Mouse (Mus musculus) cerebellum, adult 18-20 months (tissue): ENCODE results near the gene Slco2a1.
A peak's percentile ranks its signal among the peaks of the same experiment; 100 is the strongest.

ENCODE experiments used
- DNase-seq, 2 experiments: peaks; one replicate each; pipeline ENCODE4 v3.0.0; 2021

The Slco2a1 gene

DNA sequence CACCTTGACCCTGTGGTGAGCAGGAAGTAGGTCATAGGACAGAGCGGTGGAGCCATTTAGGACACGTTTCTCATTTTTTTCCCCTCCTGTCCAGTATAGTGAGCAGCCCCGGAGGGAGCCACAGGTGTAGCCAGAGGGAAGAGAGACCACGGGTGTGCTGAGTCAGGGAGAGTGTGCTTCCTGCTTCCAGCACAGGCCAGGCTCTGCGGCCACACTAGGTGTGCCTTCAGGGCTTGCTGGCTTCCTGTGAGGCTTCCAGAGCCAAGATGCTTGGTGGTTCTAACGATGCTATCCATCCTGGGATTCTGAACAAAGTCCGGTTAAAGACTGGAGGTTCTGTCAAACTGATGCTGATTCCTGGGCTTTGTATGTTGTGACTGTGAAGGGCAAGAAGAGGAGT lies 133.0 kb downstream of the Slco2a1 start:
- DNase-seq: no peak

DNA sequence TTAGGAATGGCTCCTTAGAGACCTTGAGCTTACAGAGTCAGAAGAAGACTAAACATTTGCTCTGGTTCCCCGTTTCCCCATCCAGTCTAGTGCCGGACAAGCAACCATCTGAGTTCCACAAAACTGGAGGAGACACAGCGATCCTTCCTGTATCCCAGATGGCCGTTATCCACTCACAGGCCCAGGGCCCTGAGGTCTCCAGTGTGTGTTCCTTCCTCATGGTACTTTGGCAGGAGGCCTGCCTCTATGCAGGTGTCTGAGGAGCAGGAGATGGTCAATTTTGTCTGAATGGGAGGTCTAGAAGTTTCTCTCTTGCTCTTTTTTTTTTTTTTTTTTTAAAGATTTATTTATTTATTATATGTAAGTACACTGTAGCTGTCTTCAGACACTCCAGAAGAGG lies 136.2 kb downstream of the Slco2a1 start:
- DNase-seq: peak in 1 of 2 experiments; percentile 57

DNA sequence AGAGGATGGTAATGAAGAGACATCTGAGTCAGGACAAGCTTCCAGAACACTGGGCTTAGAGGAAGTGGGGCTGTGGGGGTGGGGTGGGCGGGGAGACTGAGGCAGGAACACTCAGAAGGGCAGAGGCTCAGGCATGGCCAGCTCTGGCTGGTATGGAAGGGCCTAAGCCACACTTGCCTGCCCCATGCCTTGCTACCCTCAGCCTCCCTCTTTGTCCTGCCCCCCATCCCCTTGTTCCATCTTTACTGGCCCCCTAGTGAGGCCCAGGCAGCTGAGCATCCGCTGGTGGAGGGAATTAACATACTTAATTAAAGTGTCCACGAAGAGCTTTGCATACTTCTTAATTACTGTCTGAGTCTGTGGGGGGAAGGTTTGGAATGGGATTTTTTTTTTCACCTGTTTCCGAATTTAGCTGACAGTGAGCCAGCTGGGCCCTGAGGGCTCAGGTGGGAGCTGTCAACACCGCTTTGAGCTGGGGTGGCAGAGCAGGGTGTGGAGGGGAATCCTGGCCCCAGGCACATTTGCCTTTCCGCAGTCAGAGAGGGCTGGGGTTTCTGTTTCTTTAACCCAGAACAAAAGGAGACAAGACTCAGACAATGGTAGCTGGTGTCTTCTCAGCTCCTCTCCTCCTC lies 145.1 kb downstream of the Slco2a1 start:
- no peak for DNase-seq

DNA sequence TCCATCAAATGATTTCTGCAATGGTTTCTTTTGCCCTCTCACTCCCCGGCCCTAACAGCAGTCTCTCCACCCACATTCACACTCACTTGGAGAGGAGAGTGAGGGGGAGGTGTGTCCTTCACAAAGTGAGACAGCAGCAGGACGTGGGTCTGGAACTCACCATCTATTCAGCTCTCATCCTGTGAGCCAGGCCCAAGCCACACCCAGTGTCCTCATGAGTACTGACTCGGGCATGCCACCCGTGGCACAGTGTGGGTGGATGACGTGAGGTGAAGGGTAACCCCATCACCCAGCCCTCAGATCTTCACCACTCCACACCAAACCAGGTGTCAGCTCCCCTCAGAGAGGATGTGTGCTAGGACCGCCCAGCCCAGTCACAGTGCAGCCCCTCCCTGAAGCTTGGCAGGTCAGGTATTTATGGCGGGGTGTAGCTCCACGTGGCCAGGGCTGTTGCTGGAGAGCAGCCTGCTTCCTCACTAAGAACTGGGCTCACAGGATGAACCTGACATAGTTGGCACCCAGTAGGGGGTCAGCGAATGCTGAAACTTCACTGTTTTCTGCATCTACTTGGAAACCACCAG lies 146.0 kb downstream of the Slco2a1 start:
- DNase-seq: peak; percentile 51 to 57

DNA sequence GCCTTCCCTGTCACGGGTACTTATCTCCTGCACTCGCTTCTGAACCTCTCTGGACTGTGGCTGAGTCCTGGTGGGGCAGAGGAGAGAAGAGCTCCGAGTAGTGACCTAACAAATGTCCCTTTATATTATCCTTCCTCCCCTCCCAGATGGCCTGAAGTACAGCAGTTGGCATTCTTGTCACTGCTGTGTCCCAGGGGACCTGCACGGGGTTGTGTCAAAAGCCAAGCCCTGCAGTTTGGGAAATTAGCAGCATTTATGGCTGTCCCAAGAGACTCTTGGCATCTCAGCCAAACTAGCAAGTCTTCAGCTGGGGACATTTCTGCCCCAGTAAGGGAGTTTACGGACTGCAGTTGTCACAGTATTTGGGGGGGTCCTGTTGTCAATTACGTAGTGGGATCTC lies 151.0 kb downstream of the Slco2a1 start:
- DNase-seq: peak; percentile 33 to 43

DNA sequence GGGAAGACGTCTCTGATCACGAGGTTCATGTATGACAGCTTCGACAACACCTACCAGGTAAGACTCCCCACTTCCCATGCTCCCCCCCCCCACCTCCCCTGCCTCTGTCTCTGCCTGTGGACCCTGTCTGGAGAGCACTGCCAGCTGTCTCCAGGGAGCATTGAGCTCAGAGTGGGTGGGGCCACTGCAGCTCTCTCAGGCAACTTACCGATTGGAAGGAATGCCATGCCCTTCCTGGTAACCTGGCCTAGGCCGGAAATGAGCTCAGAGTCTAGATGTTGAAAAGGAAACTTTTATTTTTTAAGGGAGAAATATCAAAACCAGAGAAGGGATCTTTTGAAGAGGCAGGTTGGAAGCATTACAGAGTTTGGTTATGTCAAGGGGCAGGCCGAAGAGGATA lies 151.9 kb downstream of the Slco2a1 start:
- no peak for DNase-seq

DNA sequence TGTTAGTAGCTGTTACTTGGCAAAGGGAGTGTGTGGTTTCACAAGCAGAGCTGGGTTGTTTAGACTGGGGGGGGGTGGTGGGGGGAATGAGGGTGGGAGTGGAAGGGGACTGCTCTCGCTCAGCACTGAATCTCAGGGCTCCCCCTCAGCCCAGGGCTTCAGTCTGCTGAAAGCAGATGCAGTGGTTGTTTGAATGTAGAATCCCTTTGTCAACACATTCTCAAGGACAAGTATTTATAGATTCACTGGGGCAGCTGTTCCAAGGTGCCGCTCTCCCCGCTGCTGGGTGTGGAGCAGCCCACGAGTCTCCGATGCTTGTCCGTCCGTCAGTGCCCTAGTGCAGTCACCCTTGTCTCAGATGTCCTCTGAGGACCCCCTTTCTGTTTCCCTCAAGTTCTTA lies 152.8 kb downstream of the Slco2a1 start:
- no peak for DNase-seq

DNA sequence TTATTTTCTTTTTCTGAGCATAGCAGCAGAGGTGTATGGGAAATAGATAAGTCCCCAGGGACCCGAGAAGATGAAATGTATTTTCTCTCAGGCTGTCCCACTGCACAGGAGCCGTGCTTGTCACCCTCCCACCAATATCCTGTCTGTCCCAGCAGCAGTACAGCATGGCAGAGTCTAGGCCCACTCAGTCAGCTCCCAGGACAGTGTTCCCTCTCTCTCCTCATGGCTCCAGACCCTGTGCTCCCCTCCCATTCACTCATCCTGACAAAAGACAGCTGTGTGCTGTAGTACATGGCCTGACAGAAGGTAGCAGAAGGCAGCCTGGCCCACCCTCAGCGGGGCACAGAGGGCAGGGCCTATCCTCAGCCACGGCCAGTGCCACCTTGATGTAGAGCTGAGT lies 155.4 kb downstream of the Slco2a1 start:
- DNase-seq: no peak

DNA sequence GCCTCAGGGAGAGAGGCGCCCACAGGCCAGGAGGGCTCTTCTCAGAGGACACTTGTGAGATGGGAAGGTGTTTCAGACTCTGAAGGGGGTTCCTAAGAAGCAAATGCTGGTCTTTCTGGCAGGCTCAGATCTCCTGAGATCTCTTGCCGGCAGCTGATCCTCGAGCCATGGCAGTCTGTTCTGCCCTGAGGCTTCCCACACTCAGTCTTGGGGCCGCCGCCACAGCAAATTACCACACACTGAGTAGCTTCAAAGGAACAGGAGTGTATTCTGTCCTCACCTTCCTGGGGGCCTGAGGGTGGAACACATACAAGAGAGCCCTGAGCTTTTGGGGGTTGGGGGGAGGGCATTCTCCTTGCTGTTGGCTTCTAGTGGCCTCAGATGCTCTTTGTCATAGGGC lies 156.8 kb downstream of the Slco2a1 start:
- no peak for DNase-seq
